ENCODE assay signal across 10 mouse cellular contexts in genomic region chr13:63411310-63412022, GRCm38 (mm10).
DNase-seq lines count a peak whose midpoint lies in the region; ATAC-seq lines count a peak whose summit lies in the region.
"Had no signal": no experiment of that assay in that cellular context is flagged by ENCODE, and none has a peak within 500 bp of the region (broad histone marks: within the 10 kb centered on the region; RNA-seq: fewer than 3 reads in every experiment).

No protein-coding gene starts in this region.

- no peaks in the 10 kb centered on the region for H3K9me3 ChIP-seq in kidney, embryonic 16.5 days (ENCODE audit: low read length)
- no peaks in the 10 kb centered on the region for H3K9me3 ChIP-seq in liver, embryonic 15.5 days (replicated peaks)
- H3K9me3 ChIP-seq: midbrain, embryonic 15.5 days had no signal

- H3K27ac ChIP-seq in kidney, embryonic 16.5 days (ENCODE audit: low read length) = no peak overlapping the region
- peak overlapping the region; percentile 82 for H3K27ac ChIP-seq in liver, embryonic 15.5 days (replicated peaks)
- H3K27ac ChIP-seq: midbrain, embryonic 15.5 days had no signal

- 0 out of 2 replicates have a peak, but pooled peaks cover 4% of the 10 kb centered on the region for H3K4me1 ChIP-seq in kidney, embryonic 16.5 days (ENCODE audit: insufficient read depth, low read length)
- H3K4me1 ChIP-seq in liver, embryonic 15.5 days (replicated peaks) = peaks cover 39% of the 10 kb centered on the region
- H3K4me1 ChIP-seq: midbrain, embryonic 15.5 days had no signal

- WGBS in kidney, embryonic 16.5 days = 62% methylated on average over 4 of the region's 4 CpGs
- WGBS in liver, embryonic 15.5 days (ENCODE audit: insufficient replicate concordance) = 17% methylated on average over 4 of the region's 4 CpGs

- H3K4me2 ChIP-seq in kidney, embryonic 16.5 days (replicated peaks; ENCODE audit: low read depth, low read length) = no peak overlapping the region
- peak overlapping the region; percentile 62 for H3K4me2 ChIP-seq in liver, embryonic 15.5 days
- H3K4me2 ChIP-seq: midbrain, embryonic 15.5 days had no signal

- ATAC-seq in kidney, embryonic 16.5 days (ENCODE audit: low FRiP score, low TSS enrichment) = no peak
- ATAC-seq in CD4-positive, CD25-positive, alpha-beta regulatory T cell, adult 4 months = peak; percentile 21
- ATAC-seq in liver, embryonic 15.5 days (ENCODE audit: insufficient read depth) = peak; percentile 75
- ATAC-seq: midbrain, embryonic 15.5 days had no signal

- no peaks in the 10 kb centered on the region for H3K36me3 ChIP-seq in kidney, embryonic 16.5 days (ENCODE audit: insufficient read depth, low read length)
- no peaks in the 10 kb centered on the region for H3K36me3 ChIP-seq in liver, embryonic 15.5 days (replicated peaks)
- H3K36me3 ChIP-seq: midbrain, embryonic 15.5 days had no signal

- DNase-seq in kidney, adult 9 months = peak; percentile 30
- peak; percentile 33 for DNase-seq in c-Kit-positive CD71-positive TER-119-negative erythroid progenitor cells, embryonic 14.5 days (ENCODE audit: low read depth)
- DNase-seq in gastrocnemius, postnatal 4 days (ENCODE audit: low spot score in 2 of 2) = no peak
- no peak for DNase-seq in testis, postnatal 10 days (ENCODE audit: low spot score)
- no peak for DNase-seq in gastrocnemius, adult 8-10 months (ENCODE audit: low spot score in 2 of 2)
- DNase-seq: cerebellum, adult 11-12 months had no signal

- H3K27me3 ChIP-seq in kidney, embryonic 16.5 days (ENCODE audit: insufficient read depth, low read length) = no peaks in the 10 kb centered on the region
- H3K27me3 ChIP-seq in liver, embryonic 15.5 days = no peaks in the 10 kb centered on the region
- H3K27me3 ChIP-seq: midbrain, embryonic 15.5 days had no signal

- no peak overlapping the region for H3K4me3 ChIP-seq in kidney, embryonic 16.5 days (ENCODE audit: low read length)
- peak overlapping the region; percentile 21; the same call in 1 of the 2 replicates for H3K4me3 ChIP-seq in liver, embryonic 15.5 days (replicated peaks)
- H3K4me3 ChIP-seq: midbrain, embryonic 15.5 days had no signal

- no peak overlapping the region for H3K9ac ChIP-seq in kidney, embryonic 16.5 days (replicated peaks; ENCODE audit: low read length)
- H3K9ac ChIP-seq in liver, embryonic 15.5 days = peak overlapping the region; percentile 37
- H3K9ac ChIP-seq: midbrain, embryonic 15.5 days had no signal

Comparison
In these comparisons a context has a peak if more than half of its experiments do, and no peak if none do; other contexts are left out.
1. DNase-seq: peak in kidney, adult 9 months (single experiment) and c-Kit-positive CD71-positive TER-119-negative erythroid progenitor cells, embryonic 14.5 days (single experiment); none in gastrocnemius, postnatal 4 days (0 of 2), testis, postnatal 10 days (single experiment) and gastrocnemius, adult 8-10 months (0 of 2).